Mouse (Mus musculus) heart, postnatal 36 days (tissue): ENCODE results near the gene Stim2. TPM values are rescaled to one million over a fixed set of nuclear protein-coding genes. Genes with fewer than 3 reads are reported as not detected.

ENCODE experiments used
- DNase-seq, 2 experiments: peaks; one replicate each; pipeline ENCODE4 v3.0.0; 2021 to 2022
- intact Hi-C: fragments of 180-260 bp; cut with DNase I; formaldehyde crosslinking; loops from one replicate; pipeline ENCODE4 v1.15.1; 2025
- total RNA-seq, 2 experiments: library from RNA; stranded (reverse); gene quantifications; 2 replicates each; pipeline ENCODE4 v1.2.3; 2021

Stim2 gene
- 10 to 100 TPM; 14.0 to 17.0 TPM for total RNA-seq

GRCm38 (mm10) chr5:53998146-53998742 lies at the start of gene Stim2:
Gene Stim2, plus strand, starts transcription at chr5:53998499.
- peak; percentile 97 to 98 for DNase-seq
- intact Hi-C loops: loop anchor here (2.0 to 5.0 kb wide), 3 partner anchors 65 to 125 kb away; no protein-coding TSS in a partner anchor

- intact Hi-C loops: loop anchor here (2.0 kb wide), 1 partner anchor 16 kb away; no protein-coding TSS in a partner anchor
- peak; percentile 64 to 72 for DNase-seq
Measured at GRCm38 (mm10) chr5:53948606-53949266, 49.6 kb upstream of the Stim2 start.

DNA sequence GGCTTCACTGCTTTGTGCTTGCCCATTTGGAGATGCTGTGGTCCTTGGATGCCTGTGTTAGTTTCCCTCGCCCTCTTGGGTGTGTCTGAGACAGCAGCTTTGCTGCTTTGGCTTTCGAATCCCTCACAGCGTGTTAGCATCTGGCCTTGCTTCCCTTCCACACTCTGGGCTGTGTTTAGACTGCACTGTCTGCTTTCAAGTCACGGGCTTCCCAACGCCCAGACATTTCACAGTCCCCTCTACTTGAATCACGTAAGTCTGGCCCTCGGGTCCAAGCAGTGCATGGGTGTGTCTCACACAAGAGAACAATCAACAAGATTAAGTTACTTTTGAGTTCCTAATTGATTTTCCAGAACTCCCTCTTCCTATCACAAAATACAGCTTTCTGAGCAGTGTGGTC lies 48.1 kb upstream of the Stim2 start:
- DNase-seq: peak in 1 of 2 experiments; percentile 52
- intact Hi-C loops: loop anchor here (1.0 kb wide), 1 partner anchor 49 kb away; no protein-coding TSS in a partner anchor

DNA sequence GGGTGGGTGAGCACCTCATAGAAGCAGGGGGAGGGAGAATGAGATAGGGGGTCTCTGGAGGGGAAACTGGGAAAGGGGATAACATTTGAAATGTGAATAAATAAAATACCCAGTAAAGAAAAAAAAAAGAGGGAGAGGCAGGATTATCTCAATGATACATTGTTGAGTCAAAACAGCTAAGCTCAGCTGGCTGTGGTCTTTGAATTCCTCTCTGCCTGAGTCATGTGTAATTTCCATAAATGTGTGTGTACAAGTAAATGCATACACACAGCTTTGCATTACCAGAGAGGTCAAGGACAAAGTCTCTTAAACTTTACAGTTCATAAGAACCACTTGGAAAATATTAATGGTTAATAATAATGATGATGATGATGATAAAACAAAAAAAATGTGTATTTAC lies 45.1 kb upstream of the Stim2 start:
- intact Hi-C loops: no loop called here
- no peak for DNase-seq

DNA sequence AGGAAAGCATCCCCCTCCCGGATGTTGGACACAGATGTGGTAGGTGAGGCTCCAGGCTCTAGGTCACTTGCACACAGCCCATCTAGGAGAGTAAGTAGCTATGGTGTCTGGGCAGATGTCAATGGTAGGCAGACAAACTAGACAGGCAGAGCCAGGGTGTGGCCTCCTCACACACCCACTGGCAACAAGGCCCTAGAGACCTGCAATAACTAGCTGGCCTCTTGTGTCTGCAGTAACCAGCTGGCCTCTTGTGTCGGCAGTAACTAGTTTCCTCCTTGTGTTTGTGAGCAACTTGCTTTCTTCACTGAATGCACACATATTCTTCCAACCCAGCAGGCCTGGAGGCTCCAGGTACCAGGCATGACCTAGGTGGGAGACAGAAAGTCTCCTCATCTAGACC lies 44.5 kb upstream of the Stim2 start:
- DNase-seq: no peak
- intact Hi-C loops: no loop called here

GRCm38 (mm10) chr5:53955966-53956365 lies 42.3 kb upstream of the Stim2 start:
- intact Hi-C loops: no loop called here
- DNase-seq: no peak

DNA sequence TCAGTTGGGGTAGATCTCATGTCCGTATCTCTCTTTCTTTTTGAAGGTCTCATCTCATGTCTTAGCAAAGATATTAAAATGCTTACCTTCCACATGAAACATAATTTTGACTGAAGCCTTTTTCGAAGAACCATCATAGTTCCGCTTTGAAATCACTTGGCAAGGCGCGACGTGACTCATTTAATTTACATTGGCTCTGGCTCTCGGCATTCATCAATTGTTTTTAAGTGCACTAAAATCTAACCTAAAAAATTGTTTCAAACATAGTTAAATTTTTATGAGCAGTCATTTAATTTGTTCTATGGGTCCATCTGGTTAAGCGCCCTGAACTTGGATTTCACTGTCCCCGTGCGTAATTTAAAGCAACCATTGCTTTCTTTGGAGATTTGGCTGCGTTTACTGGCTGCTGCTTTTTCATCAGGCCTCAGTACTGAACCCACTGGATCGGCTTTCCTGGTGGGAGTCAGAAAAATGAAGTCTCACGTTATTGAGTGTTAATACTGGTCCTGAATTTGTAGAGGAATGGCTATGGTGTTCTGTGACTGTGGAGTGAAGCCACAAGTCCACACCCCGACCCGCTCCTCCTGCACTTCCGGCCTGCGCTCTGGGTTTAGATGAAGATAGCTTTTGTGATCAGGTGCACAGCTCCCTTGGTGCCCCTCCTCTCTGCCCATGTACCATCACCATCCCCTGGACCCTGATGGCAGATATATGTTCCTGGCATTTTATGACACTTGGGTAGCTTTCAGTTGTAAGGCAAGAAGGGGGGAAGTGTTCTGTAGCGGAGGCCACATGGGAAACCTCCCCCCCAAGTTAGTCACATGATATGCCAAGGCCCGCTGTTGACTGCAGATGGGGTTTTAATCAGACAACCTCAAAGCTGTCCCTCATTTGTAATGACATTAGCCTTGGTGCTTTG lies 41.6 kb upstream of the Stim2 start:
- no peak for DNase-seq
- intact Hi-C loops: no loop called here

DNA sequence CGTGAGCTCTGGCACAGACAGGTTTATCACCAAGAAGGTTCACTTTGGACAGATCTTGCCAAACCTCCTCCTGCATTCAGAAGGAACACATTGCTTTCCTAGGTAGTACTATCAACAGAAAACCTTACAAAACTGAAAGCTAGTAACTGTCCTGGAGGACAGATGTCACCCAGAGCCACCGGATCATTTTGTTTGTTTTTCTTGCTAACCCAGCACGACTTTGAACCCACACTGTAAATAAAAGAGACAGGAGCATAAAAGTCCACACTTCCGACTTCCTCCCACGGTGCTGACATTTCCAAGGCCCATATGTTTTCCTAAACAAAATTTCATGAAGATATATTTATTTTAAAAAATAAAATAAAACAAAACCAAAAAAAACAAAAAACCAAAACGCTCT lies 41.0 kb upstream of the Stim2 start:
- intact Hi-C loops: no loop called here
- no peak for DNase-seq

DNA sequence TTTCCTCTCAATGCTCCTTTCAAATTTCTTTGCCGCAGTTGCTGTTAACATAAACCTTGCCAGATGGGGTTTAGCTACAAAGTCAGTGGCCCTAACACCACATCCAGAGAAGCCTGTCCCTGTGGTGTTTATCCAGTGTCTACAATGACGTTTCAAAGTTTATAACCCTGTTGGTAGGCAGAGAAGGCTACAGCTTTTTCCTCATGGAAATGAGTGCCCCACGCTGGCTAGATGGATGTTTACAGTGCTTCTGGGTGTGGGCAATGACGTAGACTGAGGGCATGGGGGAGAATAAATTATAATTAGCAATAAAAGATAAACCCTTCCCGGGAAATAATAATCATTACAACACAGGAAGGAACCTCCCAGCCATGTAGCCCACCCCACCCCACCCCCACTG lies 37.1 kb upstream of the Stim2 start:
- intact Hi-C loops: no loop called here
- DNase-seq: no peak

GRCm38 (mm10) chr5:53961830-53962515 lies 36.3 kb upstream of the Stim2 start:
- DNase-seq: peak in 1 of 2 experiments; percentile 32
- intact Hi-C loops: no loop called here

DNA sequence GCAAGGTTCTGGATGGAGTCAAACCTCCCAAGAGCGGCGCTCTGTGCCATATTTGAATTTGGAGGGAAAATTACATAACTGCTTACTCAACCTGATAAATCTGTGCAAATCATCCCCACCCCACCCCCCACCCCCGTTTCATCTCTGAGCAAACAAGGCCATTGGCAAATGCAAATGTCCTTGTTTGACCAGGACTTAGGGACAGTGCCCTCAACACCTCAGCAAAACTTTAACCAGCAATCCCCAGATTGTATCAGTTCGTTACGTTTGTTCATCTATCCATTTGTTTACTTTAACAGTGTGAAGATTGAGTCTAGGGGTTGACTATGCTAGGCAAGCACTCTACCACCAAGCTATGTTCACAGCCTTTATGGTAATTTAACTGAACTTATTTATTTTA lies 32.6 kb upstream of the Stim2 start:
- no peak for DNase-seq
- intact Hi-C loops: no loop called here

DNA sequence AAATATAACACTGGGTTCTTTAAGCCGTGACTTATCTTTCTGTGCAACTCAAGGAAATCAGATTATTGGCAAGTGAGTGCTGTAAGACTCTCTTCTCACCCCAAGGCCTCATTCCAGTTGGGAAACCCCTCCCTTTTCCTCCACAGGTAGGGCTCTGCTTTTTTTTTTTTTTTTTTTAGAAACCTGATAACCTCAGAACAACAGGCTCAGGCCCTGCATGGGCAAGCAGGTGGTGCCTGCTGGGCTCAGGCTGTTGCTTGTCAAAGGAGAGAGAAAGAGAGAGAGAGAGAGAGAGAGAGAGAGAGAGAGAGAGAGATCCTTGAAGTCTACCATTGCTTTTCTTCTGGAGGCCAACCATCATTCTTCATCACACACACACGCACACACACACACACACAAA lies 30.7 kb upstream of the Stim2 start:
- intact Hi-C loops: no loop called here
- no peak for DNase-seq

- intact Hi-C loops: no loop called here
- DNase-seq: peak in 1 of 2 experiments; percentile 33
Measured at GRCm38 (mm10) chr5:53970178-53970577, 28.1 kb upstream of the Stim2 start.

- no peak for DNase-seq
- intact Hi-C loops: no loop called here
Measured at GRCm38 (mm10) chr5:53971201-53971600, 27.1 kb upstream of the Stim2 start.

DNA sequence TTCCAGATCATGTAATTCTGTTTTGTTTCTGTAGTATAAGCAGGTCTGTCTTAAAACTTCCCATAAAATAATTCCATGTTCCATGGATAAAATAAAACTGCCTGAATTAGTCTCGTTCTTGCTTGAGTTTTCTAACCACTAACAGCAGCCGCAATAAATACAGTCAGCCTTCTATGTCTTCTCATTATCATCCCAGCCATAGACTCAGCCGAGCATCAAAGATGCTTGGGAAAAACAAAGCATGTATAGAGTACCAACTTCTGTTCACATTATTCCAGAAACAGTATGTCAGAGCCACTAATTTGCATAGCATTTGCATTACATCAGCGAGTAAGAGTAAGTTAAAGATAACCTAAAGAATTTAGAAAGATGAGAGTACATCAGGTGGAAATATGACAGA lies 25.4 kb upstream of the Stim2 start:
- intact Hi-C loops: no loop called here
- no peak for DNase-seq

DNA sequence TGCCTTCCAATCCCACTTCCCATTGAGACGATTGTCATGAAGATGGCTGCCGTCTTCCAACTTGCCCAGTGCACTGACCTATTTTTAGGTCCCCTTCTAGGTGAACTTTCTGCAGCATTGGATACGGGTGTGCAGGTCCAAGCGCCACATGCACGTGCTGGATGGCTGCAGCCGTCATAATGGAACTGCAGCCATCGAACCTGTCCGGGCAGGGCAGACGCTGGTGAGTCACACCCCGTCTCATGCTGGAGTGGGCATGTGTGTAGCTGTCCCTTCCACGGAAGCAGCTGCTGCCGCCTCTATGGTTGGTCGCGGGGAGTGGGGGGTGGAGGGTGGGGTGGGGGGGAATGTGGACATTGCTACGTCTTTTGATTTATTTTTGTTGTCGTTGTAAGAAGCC lies 21.8 kb upstream of the Stim2 start:
- intact Hi-C loops: no loop called here
- DNase-seq: no peak

GRCm38 (mm10) chr5:53977060-53977459 lies 21.2 kb upstream of the Stim2 start:
- no peak for DNase-seq
- intact Hi-C loops: no loop called here

DNA sequence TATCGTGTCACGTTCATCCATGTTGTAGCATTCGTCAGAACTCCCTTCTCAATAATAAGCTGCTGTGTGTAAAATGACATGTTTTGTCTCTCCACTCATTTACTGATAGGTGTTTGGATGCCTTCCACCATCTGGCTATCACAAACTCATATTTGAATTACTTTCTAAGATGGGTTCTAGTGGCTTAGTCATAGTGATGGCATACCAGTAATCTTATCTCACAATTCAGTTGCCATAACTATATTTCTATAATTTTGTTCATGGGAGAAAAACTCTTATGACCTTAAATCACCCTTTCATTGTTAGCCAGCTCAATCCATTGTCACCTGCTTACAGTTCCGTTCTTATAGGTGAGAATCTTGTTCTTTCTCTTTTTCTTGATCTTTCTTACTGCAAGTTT lies 14.9 kb upstream of the Stim2 start:
- DNase-seq: no peak
- intact Hi-C loops: no loop called here

DNA sequence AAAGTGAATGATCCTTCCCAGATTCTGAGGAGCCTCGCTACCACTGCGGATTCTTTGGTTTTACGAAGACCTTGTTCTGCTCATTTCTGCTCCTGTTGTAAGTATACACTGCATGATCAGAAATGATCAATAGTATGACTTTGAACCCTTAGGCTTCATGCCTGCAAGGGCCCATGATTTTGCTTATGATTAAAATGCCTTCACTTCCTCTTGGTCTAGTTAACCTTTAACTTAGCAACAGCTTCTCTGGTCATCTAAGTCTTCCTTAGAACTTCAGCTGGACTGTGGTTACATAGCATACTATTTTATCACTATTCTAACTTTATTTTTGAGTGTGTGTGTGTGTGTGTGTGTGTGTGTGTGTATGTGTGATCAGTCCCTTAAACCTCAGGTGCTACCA lies 12.7 kb upstream of the Stim2 start:
- intact Hi-C loops: no loop called here

DNA sequence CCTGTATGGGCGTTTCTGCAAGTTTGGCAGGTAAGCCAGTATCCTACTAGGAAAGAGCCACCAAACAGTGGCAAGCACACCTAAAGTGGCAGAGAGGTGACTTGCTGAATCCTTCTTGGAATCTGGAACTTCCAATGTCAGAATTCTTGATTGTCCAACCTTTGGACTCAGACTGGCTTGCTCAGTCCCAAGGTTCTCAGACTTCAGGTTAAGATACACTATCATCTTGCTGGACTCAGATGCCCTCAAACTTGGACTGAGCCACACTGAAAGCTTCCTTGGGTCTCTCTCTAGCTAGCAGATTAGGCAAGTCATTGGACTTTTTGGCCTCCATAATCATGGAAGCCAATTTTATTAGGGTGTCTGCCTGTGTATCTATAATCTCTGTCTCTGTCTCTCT lies 10.8 kb upstream of the Stim2 start:
- no peak for DNase-seq
- intact Hi-C loops: no loop called here

More for the DNA sequence above, 12.7 kb upstream of the Stim2 start:
- DNase-seq: no peak

DNA sequence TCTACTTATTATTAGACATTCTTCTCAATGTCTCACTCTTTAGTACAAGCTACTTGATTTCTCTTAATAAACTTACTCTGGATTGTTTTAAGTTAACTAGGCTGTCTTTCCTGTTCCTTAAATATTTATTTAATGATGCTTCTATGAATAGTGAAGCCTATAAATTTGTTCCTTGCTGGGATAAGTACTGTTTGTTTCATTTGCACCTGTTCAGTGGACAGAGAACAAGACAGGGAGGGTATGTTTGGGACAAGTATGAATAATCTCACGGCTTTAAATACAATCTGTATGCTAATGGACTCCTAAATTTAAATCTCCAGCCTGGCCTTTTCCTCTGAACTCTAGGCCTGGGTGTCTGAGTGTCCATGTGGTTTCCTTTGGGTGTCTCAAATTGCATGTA lies 10.2 kb upstream of the Stim2 start:
- DNase-seq: no peak
- intact Hi-C loops: no loop called here
